Comparison of ENCODE assay signal across 31 mouse cellular contexts in genomic region chr17:14667225-14667624, GRCm38 (mm10). TPM values are rescaled to one million over a fixed set of nuclear protein-coding genes. Genes with fewer than 3 reads are reported as not detected.
"Had no signal": no experiment of that assay in that cellular context is flagged by ENCODE, and none has a peak within 500 bp of the region (broad histone marks: within the 10 kb centered on the region; RNA-seq: fewer than 3 reads in every experiment).

No protein-coding gene starts in this region.

- DNase-seq: left cerebral cortex, postnatal 4 days; liver; liver, embryonic 13.5 days; liver, postnatal 0 days; lung, adult 18-20 months; lung, postnatal 14 days; lung, postnatal 36 days; lung, postnatal 4 days; midbrain, embryonic 14.5 days had no signal

- H3K27me3 ChIP-seq: limb, embryonic 12.5 days; limb, embryonic 13.5 days; limb, embryonic 15.5 days; liver, embryonic 12.5 days; liver, embryonic 13.5 days; liver, embryonic 15.5 days; megakaryocyte, embryonic 14.5 days; midbrain, embryonic 12.5 days; midbrain, embryonic 13.5 days; midbrain, embryonic 15.5 days; neural tube, embryonic 12.5 days; neural tube, embryonic 13.5 days had no signal

- ATAC-seq: liver, embryonic 12.5 days; liver, postnatal 0 days; midbrain, embryonic 13.5 days; midbrain, embryonic 15.5 days; midbrain, embryonic 16.5 days had no signal

- H3K4me1 ChIP-seq: limb, embryonic 10.5 days; limb, embryonic 12.5 days; limb, embryonic 13.5 days; limb, embryonic 15.5 days; liver, embryonic 12.5 days; liver, embryonic 13.5 days; liver, embryonic 15.5 days; megakaryocyte, embryonic 14.5 days; midbrain, embryonic 13.5 days; neural tube, embryonic 12.5 days had no signal

- H3K36me3 ChIP-seq: limb, embryonic 10.5 days; limb, embryonic 12.5 days; liver, embryonic 12.5 days; liver, embryonic 13.5 days; liver, embryonic 15.5 days; lung, embryonic 15.5 days; midbrain, embryonic 10.5 days; midbrain, embryonic 12.5 days; midbrain, embryonic 13.5 days; midbrain, embryonic 15.5 days; neural tube, embryonic 12.5 days; neural tube, embryonic 13.5 days had no signal

- H3K27ac ChIP-seq: left cerebral cortex, adult 2 months; limb, embryonic 10.5 days; limb, embryonic 12.5 days; limb, embryonic 13.5 days; limb, embryonic 15.5 days; liver, embryonic 12.5 days; liver, embryonic 13.5 days; liver, embryonic 14.5 days; liver, embryonic 15.5 days; lung, embryonic 15.5 days; macrophage; midbrain, embryonic 10.5 days; midbrain, embryonic 12.5 days; midbrain, embryonic 13.5 days; midbrain, embryonic 15.5 days; neural tube, embryonic 12.5 days; neural tube, embryonic 13.5 days had no signal

- H3K9me3 ChIP-seq: limb, embryonic 10.5 days; limb, embryonic 12.5 days; limb, embryonic 13.5 days; limb, embryonic 15.5 days; liver, embryonic 12.5 days; liver, embryonic 13.5 days; liver, embryonic 15.5 days; lung, embryonic 15.5 days; megakaryocyte, embryonic 14.5 days; midbrain, embryonic 10.5 days; midbrain, embryonic 12.5 days; midbrain, embryonic 13.5 days; midbrain, embryonic 15.5 days; neural tube, embryonic 12.5 days; neural tube, embryonic 13.5 days had no signal

- H3K4me3 ChIP-seq: left cerebral cortex, adult 2 months; limb, embryonic 10.5 days; limb, embryonic 12.5 days; limb, embryonic 13.5 days; limb, embryonic 15.5 days; liver, embryonic 12.5 days; liver, embryonic 13.5 days; liver, embryonic 15.5 days; lung, embryonic 15.5 days; megakaryocyte, embryonic 14.5 days; midbrain, embryonic 10.5 days; midbrain, embryonic 12.5 days; midbrain, embryonic 13.5 days; midbrain, embryonic 15.5 days; myocyte; neural tube, embryonic 12.5 days; neural tube, embryonic 13.5 days had no signal

- H3K9ac ChIP-seq: limb, embryonic 12.5 days; limb, embryonic 13.5 days; limb, embryonic 15.5 days; liver, embryonic 12.5 days; liver, embryonic 13.5 days; liver, embryonic 14.5 days; liver, embryonic 15.5 days; liver, postnatal 0 days; lung, embryonic 15.5 days; midbrain, embryonic 12.5 days; midbrain, embryonic 13.5 days; midbrain, embryonic 15.5 days; neural tube, embryonic 12.5 days; neural tube, embryonic 13.5 days had no signal

- H3K4me2 ChIP-seq: limb, embryonic 12.5 days; limb, embryonic 13.5 days; limb, embryonic 15.5 days; liver, embryonic 11.5 days; liver, embryonic 12.5 days; liver, embryonic 13.5 days; liver, embryonic 15.5 days; lung, embryonic 15.5 days; midbrain, embryonic 11.5 days; midbrain, embryonic 12.5 days; midbrain, embryonic 13.5 days; midbrain, embryonic 15.5 days; neural tube, embryonic 12.5 days; neural tube, embryonic 13.5 days had no signal

RNA-seq across cellular contexts. Expression of gene Thbs2, which starts 26.8 kb away (rescaled TPM):
- total RNA-seq: monocyte, adult 5-6 weeks had no signal
- polyA plus RNA-seq: macrophage had no signal
